Mouse (Mus musculus): ENCODE measurements at regions not wholly inside any gene's neighbourhood (a gene's known extent, or its start where the extent isn't known, plus 50 kb on each side); places are given as distances from the start of the nearest gene placed in this dataset.

GRCm38 (mm10) chr4:26637859-26638258 lies 291.2 kb upstream of the Manea start:
- no peak for DNase-seq (ENCODE audit: low read depth)

GRCm38 (mm10) chr4:26630553-26631206 lies 284.0 kb upstream of the Manea start:
- DNase-seq (ENCODE audit: low read depth): no peak

- no peak for DNase-seq (ENCODE audit: low read depth)
Observed at GRCm38 (mm10) chr4:26629710-26630109, 283.0 kb upstream of the Manea start.

GRCm38 (mm10) chr4:26627744-26628143 lies 281.1 kb upstream of the Manea start:
- DNase-seq (ENCODE audit: low read depth): no peak

GRCm38 (mm10) chr4:26589081-26589869 lies 242.6 kb upstream of the Manea start:
- DNase-seq (ENCODE audit: low read depth): no peak

GRCm38 (mm10) chr4:26555690-26556089 lies 209.0 kb upstream of the Manea start:
- DNase-seq (ENCODE audit: low read depth): no peak

- peak; percentile 47 for DNase-seq (ENCODE audit: low read depth)
Observed at GRCm38 (mm10) chr4:26543833-26544232, 197.1 kb upstream of the Manea start.

- peak; percentile 0 for DNase-seq (ENCODE audit: low read depth)
Observed at GRCm38 (mm10) chr4:26542511-26542910, 195.8 kb upstream of the Manea start.

GRCm38 (mm10) chr4:26508004-26508403 lies 161.3 kb upstream of the Manea start:
- no peak for DNase-seq (ENCODE audit: low read depth)

- DNase-seq (ENCODE audit: low read depth): no peak
Observed at GRCm38 (mm10) chr4:26494262-26494661, 147.6 kb upstream of the Manea start.

- DNase-seq (ENCODE audit: low read depth): no peak
Observed at GRCm38 (mm10) chr4:26474913-26475312, 128.2 kb upstream of the Manea start.

- no peak for DNase-seq (ENCODE audit: low read depth)
Observed at GRCm38 (mm10) chr4:26441533-26441932, 94.8 kb upstream of the Manea start.

- no peak for DNase-seq (ENCODE audit: low read depth)
Observed at GRCm38 (mm10) chr4:26422084-26422483, 75.4 kb upstream of the Manea start.

- DNase-seq (ENCODE audit: low read depth): no peak
Observed at GRCm38 (mm10) chr4:26404266-26404665, 57.6 kb upstream of the Manea start.

GRCm38 (mm10) chr4:26402213-26402612 lies 55.5 kb upstream of the Manea start:
- no peak for DNase-seq (ENCODE audit: low read depth)
